Mouse (Mus musculus) cerebellum, postnatal 10 days (tissue): ENCODE data around the gene Klk1.
"Not testable (repeated sequence)": the region's sequence is repeated elsewhere in the genome, so short reads cannot be mapped to it uniquely, and the experiment has no call there.

Source experiments
- DNase-seq, 2 experiments: peaks; one replicate each; pipeline ENCODE4 v3.0.0; 2021; ENCODE audit warnings: mixed read lengths in 2 of 2

Klk1 gene

GRCm38 (mm10) chr7:44225076-44225475 lies at the start of gene Klk1:
TSS of gene Klk1 (plus strand) at chr7:44225360.
- DNase-seq: no peak

GRCm38 (mm10) chr7:44179299-44180045 lies 45.7 kb upstream of the Klk1 start:
- no peak for DNase-seq

GRCm38 (mm10) chr7:44186516-44186915 lies 38.6 kb upstream of the Klk1 start:
- DNase-seq: not testable (repeated sequence)

GRCm38 (mm10) chr7:44187936-44188335 lies 37.2 kb upstream of the Klk1 start, which contains the start of gene Klk1b24:
TSS of gene Klk1b24 (plus strand) at chr7:44188236.
- DNase-seq: not testable (repeated sequence)

GRCm38 (mm10) chr7:44193466-44193865 lies 31.7 kb upstream of the Klk1 start:
- DNase-seq: not testable (repeated sequence)

- no peak for DNase-seq
These were observed 27.3 kb upstream of the Klk1 start, which contains the start of gene Klk1b3 for GRCm38 (mm10) chr7:44197891-44198290. TSS of gene Klk1b3 (plus strand) at chr7:44198191.

GRCm38 (mm10) chr7:44207135-44207534 lies 18.0 kb upstream of the Klk1 start, which contains the start of gene Klk1b4:
TSS of gene Klk1b4 (plus strand) at chr7:44207435.
- not testable (repeated sequence) for DNase-seq

GRCm38 (mm10) chr7:44208307-44208706 lies 16.9 kb upstream of the Klk1 start:
- no peak for DNase-seq

- no peak for DNase-seq
These were observed 9.5 kb upstream of the Klk1 start, which contains the start of gene Klk1b5 for GRCm38 (mm10) chr7:44215645-44216044. TSS of gene Klk1b5 (plus strand) at chr7:44215945.

- DNase-seq: not testable (repeated sequence)
These were observed 3.6 kb upstream of the Klk1 start for GRCm38 (mm10) chr7:44221601-44222000.

- DNase-seq: not testable (repeated sequence)
These were observed 2.8 kb upstream of the Klk1 start for GRCm38 (mm10) chr7:44222335-44222734.

GRCm38 (mm10) chr7:44235909-44236308 lies 10.7 kb downstream of the Klk1 start, which contains the start of gene Gm36864:
TSS of gene Gm36864 (plus strand) at chr7:44236177.
- DNase-seq: no peak

GRCm38 (mm10) chr7:44239913-44240312 lies 14.8 kb downstream of the Klk1 start:
- no peak for DNase-seq

GRCm38 (mm10) chr7:44240712-44241111 lies 15.6 kb downstream of the Klk1 start:
- no peak for DNase-seq

GRCm38 (mm10) chr7:44241163-44241562 lies 16.0 kb downstream of the Klk1 start:
- no peak for DNase-seq

GRCm38 (mm10) chr7:44244080-44244479 lies 18.9 kb downstream of the Klk1 start:
- no peak for DNase-seq

- DNase-seq: peak; percentile 98
These were observed 21.2 kb downstream of the Klk1 start, which contains the start of the genes 1700028J19Rik and 2410002F23Rik for GRCm38 (mm10) chr7:44246055-44246983. TSS of gene 1700028J19Rik (minus strand) at chr7:44246695. TSS of gene 2410002F23Rik (plus strand) at chr7:44246722.

GRCm38 (mm10) chr7:44246984-44247470 lies 21.9 kb downstream of the Klk1 start:
- peak in 1 of 2 experiments; percentile 72 for DNase-seq

GRCm38 (mm10) chr7:44247971-44248370 lies 22.8 kb downstream of the Klk1 start:
- DNase-seq: no peak

GRCm38 (mm10) chr7:44249248-44249647 lies 24.1 kb downstream of the Klk1 start:
- DNase-seq: no peak

GRCm38 (mm10) chr7:44250732-44251275 lies 25.6 kb downstream of the Klk1 start:
- peak in 1 of 2 experiments; percentile 26 for DNase-seq

- peak in 1 of 2 experiments; percentile 26 for DNase-seq
These were observed 28.0 kb downstream of the Klk1 start for GRCm38 (mm10) chr7:44253023-44253616.
